Mouse (Mus musculus) embryonic fibroblast, embryonic 13.5 days (primary cell): Measurements from ENCODE around the gene Srpx.

Source experiments
- CTCF ChIP-seq: IDR thresholded peaks from 2 replicates; pipeline ENCODE4 v1.5.1; 2011; ENCODE audit warnings: mild to moderate bottlenecking, control low read depth, low read length, moderate library complexity, borderline replicate concordance; ENCODE audit not compliant: insufficient read depth
- POLR2A ChIP-seq: IDR thresholded peaks from 2 replicates; pipeline ENCODE4 v1.6.1; 2011; ENCODE audit warnings: low read depth, mild to moderate bottlenecking, control low read depth, low read length, moderate library complexity

GRCm38 (mm10) chrX:10069405-10069804, 48.1 kb downstream of the Srpx start:
- TF ChIP-seq CTCF (no peak), POLR2A (no peak)
